Mouse (Mus musculus): ENCODE results near the gene Rpl3. TPM values are rescaled to one million over a fixed set of nuclear protein-coding genes. Genes with fewer than 3 reads are reported as not detected.

The Rpl3 gene
- total and polyA plus RNA-seq, 3 experiments: 176 to 1,698 (median 1,019) TPM

DNA sequence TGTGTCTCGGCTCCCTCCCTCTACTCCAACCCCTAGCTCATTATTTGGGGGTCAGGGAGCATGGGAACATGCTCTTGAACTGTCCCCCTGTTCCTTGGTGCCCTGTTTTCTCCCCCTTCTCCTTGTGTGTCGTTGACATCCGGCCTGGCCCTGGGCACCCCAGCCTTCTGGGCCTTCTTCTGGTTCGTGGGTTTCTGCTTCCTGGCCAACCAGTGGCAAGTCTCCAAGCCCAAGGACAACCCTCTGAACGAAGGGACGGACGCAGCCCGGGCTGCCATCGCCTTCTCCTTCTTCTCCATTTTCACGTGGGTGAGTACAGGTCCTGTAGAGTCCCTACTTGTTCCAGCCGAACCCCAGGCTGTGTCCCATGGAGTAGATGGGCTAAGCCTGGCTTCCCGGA is 19.8 kb upstream of the Rpl3 start:
- peaks cover 2% of the 10 kb centered on the region; the same call in 1 of the 2 replicates for H3K9me3 ChIP-seq (replicated peaks)
- peaks cover 44% of the 10 kb centered on the region for H3K4me1 ChIP-seq (ENCODE audit: insufficient read depth, low read depth, low read length)
- DNase-seq (ENCODE audit: low spot score) (no peak), ATAC-seq (ENCODE audit: extremely low read depth, insufficient number of reproducible peaks, low FRiP score, poor library complexity, severe bottlenecking) (no peak)
- peaks cover 88% of the 10 kb centered on the region for H3K36me3 ChIP-seq (replicated peaks)
- no peak overlapping the region for H3K4me3 ChIP-seq (ENCODE audit: low read depth, low read length)
- H3K27me3 ChIP-seq (ENCODE audit: insufficient read depth, low read length): no peaks in the 10 kb centered on the region
- TF ChIP-seq GATA1 (IDR thresholded peaks at IDR 0.05; ENCODE audit: borderline replicate concordance, low read length) (no peak), TAL1 (conservative IDR thresholded peaks at IDR 0.05; ENCODE audit: low read depth, low read length) (no peak), POLR2AphosphoS5 (IDR thresholded peaks at IDR 0.05; ENCODE audit: insufficient replicate concordance, low read depth, low read length) (no peak), CTCF (IDR thresholded peaks at IDR 0.05; ENCODE audit: low read depth, low read length) (no peak), GATA2 (IDR thresholded peaks at IDR 0.05; ENCODE audit: borderline replicate concordance, low read depth, low read length) (no peak)

DNA sequence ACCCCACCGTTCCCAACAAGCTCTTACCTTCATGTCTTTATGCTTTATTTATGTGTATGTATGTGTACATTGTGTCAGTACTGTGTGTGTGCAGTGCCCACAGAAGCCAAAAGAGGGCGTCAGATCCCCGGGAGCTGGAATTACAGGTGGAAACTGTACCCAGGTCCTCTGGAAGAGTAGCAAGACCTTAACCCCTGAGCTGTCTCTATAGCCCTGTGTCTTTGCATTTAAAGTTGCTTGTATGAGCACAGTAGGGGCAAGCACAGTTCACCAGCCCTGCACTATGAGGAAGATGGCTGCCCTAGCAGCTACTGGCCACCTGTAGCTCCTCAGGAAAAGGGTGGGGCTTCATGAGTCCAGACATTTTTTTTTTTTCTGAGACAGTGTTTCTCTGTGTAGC is 15.9 kb upstream of the Rpl3 start:
- H3K4me1 ChIP-seq (ENCODE audit: insufficient read depth, low read depth, low read length): peaks cover 51% of the 10 kb centered on the region
- H3K27me3 ChIP-seq (ENCODE audit: insufficient read depth, low read length): no peaks in the 10 kb centered on the region
- H3K36me3 ChIP-seq (replicated peaks): peaks cover 82% of the 10 kb centered on the region
- no peak for ATAC-seq (ENCODE audit: extremely low read depth, insufficient number of reproducible peaks, low FRiP score, poor library complexity, severe bottlenecking)
- no peak overlapping the region for H3K4me3 ChIP-seq (ENCODE audit: low read depth, low read length)
- no peak for DNase-seq (ENCODE audit: low spot score)
- H3K9me3 ChIP-seq (replicated peaks): peaks cover 2% of the 10 kb centered on the region; the same call in 1 of the 2 replicates
- TF ChIP-seq POLR2AphosphoS5 (IDR thresholded peaks at IDR 0.05; ENCODE audit: insufficient replicate concordance, low read depth, low read length): no peak
- TF ChIP-seq TAL1 (conservative IDR thresholded peaks at IDR 0.05; ENCODE audit: low read depth, low read length): no peak
- TF ChIP-seq GATA1 (IDR thresholded peaks at IDR 0.05; ENCODE audit: borderline replicate concordance, low read length): no peak
- TF ChIP-seq CTCF (IDR thresholded peaks at IDR 0.05; ENCODE audit: low read depth, low read length): no peak
- no peak for TF ChIP-seq GATA2 (IDR thresholded peaks at IDR 0.05; ENCODE audit: borderline replicate concordance, low read depth, low read length)

DNA sequence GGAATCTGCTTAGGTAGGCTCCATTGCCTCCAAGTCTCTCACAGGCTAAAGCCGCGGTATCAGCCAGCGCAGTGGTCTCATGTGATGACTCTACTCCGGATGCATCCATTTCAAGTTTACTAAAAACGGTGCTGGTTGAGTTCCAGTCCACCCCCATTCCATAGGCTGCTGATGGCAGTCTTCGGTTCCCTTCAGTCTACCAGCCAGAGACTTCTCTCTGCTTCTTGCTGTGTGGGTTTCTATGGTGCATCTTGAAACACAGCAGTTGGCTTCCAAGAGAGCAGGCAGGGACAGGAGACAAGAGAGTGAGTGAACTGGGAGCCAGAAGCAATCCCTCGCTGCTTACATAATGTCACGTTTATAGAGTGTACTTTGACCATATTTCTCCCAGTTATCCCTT is 15.5 kb upstream of the Rpl3 start:
- Histone ChIP-seq H3K36me3 (replicated peaks) (peaks cover 82% of the 10 kb centered on the region), H3K9me3 (replicated peaks) (no peaks in the 10 kb centered on the region; the same call in 1 of the 2 replicates), H3K4me1 (ENCODE audit: insufficient read depth, low read depth, low read length) (peaks cover 56% of the 10 kb centered on the region), H3K27me3 (ENCODE audit: insufficient read depth, low read length) (no peaks in the 10 kb centered on the region), H3K4me3 (ENCODE audit: low read depth, low read length) (no peak overlapping the region)
- ATAC-seq (ENCODE audit: extremely low read depth, insufficient number of reproducible peaks, low FRiP score, poor library complexity, severe bottlenecking) (no peak), DNase-seq (ENCODE audit: low spot score) (no peak)
- TF ChIP-seq CTCF (IDR thresholded peaks at IDR 0.05; ENCODE audit: low read depth, low read length) (no peak), TAL1 (conservative IDR thresholded peaks at IDR 0.05; ENCODE audit: low read depth, low read length) (no peak), POLR2AphosphoS5 (IDR thresholded peaks at IDR 0.05; ENCODE audit: insufficient replicate concordance, low read depth, low read length) (no peak), GATA2 (IDR thresholded peaks at IDR 0.05; ENCODE audit: borderline replicate concordance, low read depth, low read length) (no peak), GATA1 (IDR thresholded peaks at IDR 0.05; ENCODE audit: borderline replicate concordance, low read length) (no peak)

DNA sequence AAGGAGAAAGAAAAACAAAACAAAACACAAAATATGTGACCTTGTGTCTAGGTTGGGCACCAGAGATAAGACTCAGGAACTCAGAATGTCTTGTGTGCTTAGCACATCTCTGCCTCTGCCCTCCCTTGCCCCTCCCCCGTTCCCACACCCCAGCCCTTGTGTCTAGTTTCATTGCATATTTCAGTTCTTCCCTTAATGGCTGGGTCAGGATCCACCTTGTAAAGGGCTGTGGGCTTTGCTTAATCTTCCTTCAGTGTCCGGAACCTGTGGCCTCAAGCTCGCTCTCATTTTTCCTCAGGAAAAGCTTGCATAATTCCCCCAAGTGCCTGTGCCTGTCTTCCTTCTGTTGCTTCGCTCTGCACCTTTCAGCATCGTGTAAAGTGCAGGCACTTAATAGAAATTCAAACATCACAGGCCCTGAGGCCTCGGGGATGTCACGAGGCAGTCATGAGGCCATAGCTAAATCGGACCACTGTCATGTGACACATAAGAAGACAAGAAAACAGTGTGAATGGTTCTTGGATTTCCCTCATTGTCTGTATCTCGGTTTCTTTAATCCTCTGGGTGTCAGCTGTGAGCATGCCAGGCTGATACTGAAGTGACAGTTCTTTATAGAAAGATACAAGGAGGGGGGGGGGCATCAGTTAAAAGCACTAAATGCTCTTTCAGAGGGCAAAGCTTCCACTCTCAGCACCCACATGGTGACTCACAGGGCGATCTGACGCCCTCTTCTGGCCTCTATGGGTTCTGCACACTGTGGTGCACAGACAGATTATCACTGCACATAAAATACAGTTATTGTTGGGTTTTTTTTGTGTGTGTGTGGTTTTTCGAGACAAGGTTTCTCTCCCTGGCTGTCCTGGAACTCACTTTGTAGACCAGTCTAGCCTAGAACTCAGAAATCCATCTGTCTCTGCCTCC is 14.1 kb upstream of the Rpl3 start:
- DNase-seq (ENCODE audit: low spot score): no peak
- ATAC-seq (ENCODE audit: extremely low read depth, insufficient number of reproducible peaks, low FRiP score, poor library complexity, severe bottlenecking): no peak
- Histone ChIP-seq H3K36me3 (replicated peaks) (peaks cover 82% of the 10 kb centered on the region), H3K4me1 (ENCODE audit: insufficient read depth, low read depth, low read length) (peaks cover 63% of the 10 kb centered on the region), H3K27me3 (ENCODE audit: insufficient read depth, low read length) (no peaks in the 10 kb centered on the region), H3K9me3 (replicated peaks) (no peaks in the 10 kb centered on the region), H3K4me3 (ENCODE audit: low read depth, low read length) (no peak overlapping the region)
- no peak for TF ChIP-seq TAL1 (conservative IDR thresholded peaks at IDR 0.05; ENCODE audit: low read depth, low read length)
- no peak for TF ChIP-seq POLR2AphosphoS5 (IDR thresholded peaks at IDR 0.05; ENCODE audit: insufficient replicate concordance, low read depth, low read length)
- 0 out of 2 replicates have a peak, but pooled peaks have one; percentile 18 for TF ChIP-seq CTCF (IDR thresholded peaks at IDR 0.05; ENCODE audit: low read depth, low read length)

DNA sequence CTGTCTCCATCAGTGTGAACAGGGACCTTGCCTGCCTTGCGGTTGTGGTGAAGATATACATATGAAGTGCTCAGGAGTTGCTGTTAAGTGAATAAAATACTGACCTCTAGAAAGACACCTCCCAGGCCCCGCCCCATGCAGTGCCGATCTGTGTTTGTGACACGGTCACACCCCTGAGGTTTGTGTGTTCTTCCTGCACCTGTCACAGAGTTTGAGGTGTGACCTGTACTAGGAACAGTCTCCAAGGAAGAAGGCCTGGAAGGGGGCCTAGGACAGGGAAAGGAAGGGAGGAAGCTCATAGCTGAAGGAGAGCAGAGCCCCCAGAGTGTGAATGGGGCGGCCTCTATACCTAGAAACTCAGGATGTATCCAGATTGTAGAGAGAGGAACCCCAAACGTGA is 10.8 kb upstream of the Rpl3 start:
- Histone ChIP-seq H3K36me3 (replicated peaks) (peaks cover 92% of the 10 kb centered on the region), H3K27me3 (ENCODE audit: insufficient read depth, low read length) (no peaks in the 10 kb centered on the region), H3K9me3 (replicated peaks) (no peaks in the 10 kb centered on the region), H3K4me3 (ENCODE audit: low read depth, low read length) (no peak overlapping the region), H3K4me1 (ENCODE audit: insufficient read depth, low read depth, low read length) (peaks cover 82% of the 10 kb centered on the region)
- ATAC-seq (ENCODE audit: extremely low read depth, insufficient number of reproducible peaks, low FRiP score, poor library complexity, severe bottlenecking) (no peak), DNase-seq (ENCODE audit: low spot score) (no peak)
- TF ChIP-seq GATA1 (IDR thresholded peaks at IDR 0.05; ENCODE audit: borderline replicate concordance, low read length) (no peak), POLR2AphosphoS5 (IDR thresholded peaks at IDR 0.05; ENCODE audit: insufficient replicate concordance, low read depth, low read length) (no peak), TAL1 (conservative IDR thresholded peaks at IDR 0.05; ENCODE audit: low read depth, low read length) (no peak), GATA2 (IDR thresholded peaks at IDR 0.05; ENCODE audit: borderline replicate concordance, low read depth, low read length) (no peak), CTCF (IDR thresholded peaks at IDR 0.05; ENCODE audit: low read depth, low read length) (no peak)

DNA sequence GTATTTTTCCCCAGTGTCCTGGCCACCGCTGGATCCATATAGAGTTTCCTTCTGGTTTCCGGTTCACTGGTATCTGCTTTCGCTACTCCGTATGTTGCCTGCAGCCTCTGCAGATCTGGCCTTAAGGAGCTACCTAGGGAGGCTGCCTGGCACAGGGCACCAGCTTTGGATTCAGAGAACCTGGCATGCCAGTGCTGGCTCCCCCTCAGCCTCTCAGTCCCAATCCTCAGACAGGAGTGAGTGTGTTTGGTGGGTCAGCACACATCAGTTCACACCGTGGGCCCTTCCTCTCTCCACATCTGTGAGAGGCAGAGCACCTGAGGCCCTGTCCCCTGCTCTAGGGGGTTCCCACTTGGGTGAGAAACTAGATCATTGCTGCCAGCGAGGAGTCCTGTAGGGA is 9.8 kb upstream of the Rpl3 start:
- peaks cover 92% of the 10 kb centered on the region for H3K36me3 ChIP-seq (replicated peaks)
- no peaks in the 10 kb centered on the region for H3K27me3 ChIP-seq (ENCODE audit: insufficient read depth, low read length)
- TF ChIP-seq CTCF (IDR thresholded peaks at IDR 0.05; ENCODE audit: low read depth, low read length): no peak
- no peak overlapping the region for H3K4me3 ChIP-seq (ENCODE audit: low read depth, low read length)
- ATAC-seq (ENCODE audit: extremely low read depth, insufficient number of reproducible peaks, low FRiP score, poor library complexity, severe bottlenecking) (no peak), DNase-seq (ENCODE audit: low spot score) (no peak)
- H3K4me1 ChIP-seq (ENCODE audit: insufficient read depth, low read depth, low read length): peaks cover 85% of the 10 kb centered on the region
- H3K9me3 ChIP-seq (replicated peaks): no peaks in the 10 kb centered on the region
